Mouse (Mus musculus): ENCODE measurements at regions not wholly inside any gene's neighbourhood (a gene's known extent, or its start where the extent isn't known, plus 50 kb on each side); places are given as distances from the start of the nearest gene placed in this dataset.

- DNase-seq = no peak
These were observed 50.0 kb upstream of the Tmem132d start for GRCm38 (mm10) chr5:128482617-128483440.
